Mouse (Mus musculus) embryonic facial prominence, embryonic 14.5 days (tissue): ENCODE measurements around the gene Recql. TPM values are rescaled to one million over a fixed set of nuclear protein-coding genes. Genes with fewer than 3 reads are reported as not detected.
A peak's percentile ranks its signal among the peaks of the same experiment; 100 is the strongest.

Experiments used
- ATAC-seq: fragments of 200-750 bp; cut with Nextera tagmentation; 2 replicates; pipeline ENCODE4 v1.8.0; 2017; ENCODE audit warnings: low read depth, moderate number of reproducible peaks, moderate TSS enrichment
- DNase-seq: peaks from one replicate; pipeline ENCODE4 v3.0.0-alpha.2; 2015; ENCODE audit warnings: low spot score
- H3K27ac ChIP-seq: fragments of 300-500 bp; sonication (generic); replicated peaks from 2 replicates; pipeline ENCODE4 v1.5.1; 2014; ENCODE audit warnings: low read depth, mild to moderate bottlenecking, low read length, moderate library complexity
- H3K27me3 ChIP-seq: fragments of 300-500 bp; sonication (generic); replicated peaks from 2 replicates; pipeline ENCODE4 v1.6.1; 2014; ENCODE audit warnings: low read length; ENCODE audit not compliant: control insufficient read depth, insufficient read depth
- H3K36me3 ChIP-seq: fragments of 300-500 bp; sonication (generic); 2 replicates; pipeline ENCODE4 v1.6.1; 2014; ENCODE audit warnings: low read length, mixed read lengths; ENCODE audit not compliant: control insufficient read depth, insufficient read depth
- H3K4me1 ChIP-seq: fragments of 300-500 bp; sonication (generic); 2 replicates; pipeline ENCODE4 v1.6.1; 2014; ENCODE audit warnings: antibody characterized with exemption, low read length; ENCODE audit not compliant: control insufficient read depth, insufficient read depth
- H3K4me2 ChIP-seq: fragments of 300-500 bp; sonication (generic); 2 replicates; pipeline ENCODE4 v1.6.1; 2014; ENCODE audit warnings: low read depth, mild to moderate bottlenecking, low read length, moderate library complexity, mixed read lengths
- H3K4me3 ChIP-seq: fragments of 300-500 bp; sonication (generic); 2 replicates; pipeline ENCODE4 v1.5.1; 2014; ENCODE audit warnings: low read depth, mild to moderate bottlenecking, low read length
- H3K9ac ChIP-seq: fragments of 300-500 bp; sonication (generic); 2 replicates; pipeline ENCODE4 v1.6.1; 2014; ENCODE audit warnings: low read depth, mild to moderate bottlenecking, low read length, moderate library complexity, mixed read lengths
- H3K9me3 ChIP-seq: fragments of 300-500 bp; sonication (generic); 2 replicates; pipeline ENCODE4 v1.6.1; 2016; ENCODE audit warnings: low read length; ENCODE audit not compliant: control insufficient read depth
- WGBS: fragments of 180-500 bp; shearing (Covaris S2); extraction: QIAGEN DNeasy Blood & Tissue Kit; methylation state at CpG from one replicate; pipeline ENCODE4 v1.1.7; 2014; 5-methylcytosine and 5-hydroxymethylcytosine counted together
- polyA plus RNA-seq: library from polyadenylated mRNA; unstranded; fragments of >200 nt; fragmentation: Nextera tagmentation; extraction: Ambion mirVana; gene quantifications from 2 replicates; pipeline ENCODE4 v1.2.1, GENCODE M21; 2014

Recql gene
- polyA plus RNA-seq, 1 experiment from 2014 or later = 22.9 TPM

- Histone ChIP-seq H3K27ac (no peak overlapping the region), H3K27me3 (no peaks in the 10 kb centered on the region), H3K9me3 (no peaks in the 10 kb centered on the region), H3K4me2 (no peak overlapping the region), H3K4me3 (no peak overlapping the region), H3K9ac (no peak overlapping the region), H3K36me3 (peaks cover 22% of the 10 kb centered on the region), H3K4me1 (no peaks in the 10 kb centered on the region)
- 84% methylated on average over 8 of the region's 8 CpGs for WGBS
- ATAC-seq (no peak), DNase-seq (no peak)
These were observed 8.1 kb downstream of the Recql start for GRCm38 (mm10) chr6:142378576-142379330.

- no peak overlapping the region for H3K4me2 ChIP-seq
- H3K9ac ChIP-seq = no peak overlapping the region
- no peaks in the 10 kb centered on the region for H3K27me3 ChIP-seq
- H3K4me3 ChIP-seq = no peak overlapping the region
- DNase-seq (no peak), ATAC-seq (no peak)
- peaks cover 34% of the 10 kb centered on the region for H3K36me3 ChIP-seq
- H3K4me1 ChIP-seq = no peaks in the 10 kb centered on the region
- no peak overlapping the region for H3K27ac ChIP-seq
- no peaks in the 10 kb centered on the region for H3K9me3 ChIP-seq
- 50% methylated on average over 1 of the region's 1 CpGs for WGBS
These were observed 9.8 kb downstream of the Recql start for GRCm38 (mm10) chr6:142377081-142377480.

- 87% methylated on average over 3 of the region's 3 CpGs for WGBS
- no peaks in the 10 kb centered on the region for H3K4me1 ChIP-seq
- H3K36me3 ChIP-seq = peaks cover 55% of the 10 kb centered on the region
- H3K27me3 ChIP-seq = no peaks in the 10 kb centered on the region
- no peak overlapping the region for H3K9ac ChIP-seq
- H3K4me3 ChIP-seq = no peak overlapping the region
- no peaks in the 10 kb centered on the region for H3K9me3 ChIP-seq
- H3K27ac ChIP-seq = no peak overlapping the region
- no peak for ATAC-seq
- H3K4me2 ChIP-seq = no peak overlapping the region
- no peak for DNase-seq
These were observed 17.3 kb downstream of the Recql start for GRCm38 (mm10) chr6:142369568-142369967.

- no peaks in the 10 kb centered on the region for H3K9me3 ChIP-seq
- peaks cover 55% of the 10 kb centered on the region for H3K36me3 ChIP-seq
- no peak overlapping the region for H3K4me3 ChIP-seq
These were observed 19.3 kb downstream of the Recql start for GRCm38 (mm10) chr6:142367565-142367964.

GRCm38 (mm10) chr6:142366473-142367018, 20.3 kb downstream of the Recql start:
- peaks cover 57% of the 10 kb centered on the region for H3K36me3 ChIP-seq
- no peak overlapping the region for H3K4me2 ChIP-seq
- ATAC-seq = no peak
- DNase-seq = no peak
- WGBS = 91% methylated on average over 10 of the region's 10 CpGs
- H3K27ac ChIP-seq = no peak overlapping the region
- H3K9ac ChIP-seq = no peak overlapping the region
- no peaks in the 10 kb centered on the region for H3K27me3 ChIP-seq
- no peak overlapping the region for H3K4me3 ChIP-seq
- no peaks in the 10 kb centered on the region for H3K9me3 ChIP-seq
- H3K4me1 ChIP-seq = no peaks in the 10 kb centered on the region

More at GRCm38 (mm10) chr6:142367565-142367964, 19.3 kb downstream of the Recql start:
- ATAC-seq (no peak), DNase-seq (no peak)
- no peak overlapping the region for H3K9ac ChIP-seq
- no peaks in the 10 kb centered on the region for H3K27me3 ChIP-seq
- H3K27ac ChIP-seq = no peak overlapping the region
- no peak overlapping the region for H3K4me2 ChIP-seq
- 79% methylated on average over 3 of the region's 3 CpGs for WGBS
- no peaks in the 10 kb centered on the region for H3K4me1 ChIP-seq

- Histone ChIP-seq H3K9me3 (no peaks in the 10 kb centered on the region), H3K9ac (no peak overlapping the region), H3K4me1 (no peaks in the 10 kb centered on the region), H3K27me3 (no peaks in the 10 kb centered on the region), H3K27ac (no peak overlapping the region), H3K4me3 (no peak overlapping the region), H3K4me2 (no peak overlapping the region), H3K36me3 (peaks cover 58% of the 10 kb centered on the region)
- WGBS = 78% methylated on average over 8 of the region's 8 CpGs
- ATAC-seq (no peak), DNase-seq (peak; percentile 11)
These were observed 21.0 kb downstream of the Recql start for GRCm38 (mm10) chr6:142365742-142366472.

GRCm38 (mm10) chr6:142363019-142363576, 23.8 kb downstream of the Recql start:
- Histone ChIP-seq H3K36me3 (peaks cover 78% of the 10 kb centered on the region), H3K27me3 (no peaks in the 10 kb centered on the region), H3K4me3 (no peak overlapping the region), H3K27ac (no peak overlapping the region), H3K9me3 (no peaks in the 10 kb centered on the region), H3K4me2 (no peak overlapping the region), H3K9ac (no peak overlapping the region), H3K4me1 (no peaks in the 10 kb centered on the region)
- WGBS = 64% methylated on average over 9 of the region's 9 CpGs
- peak; percentile 50; the same call in 1 of the 2 replicates for ATAC-seq
- DNase-seq = peak; percentile 39

GRCm38 (mm10) chr6:142362036-142362435, 24.9 kb downstream of the Recql start:
- Histone ChIP-seq H3K4me2 (no peak overlapping the region), H3K27ac (no peak overlapping the region), H3K36me3 (peaks cover 70% of the 10 kb centered on the region), H3K9me3 (no peaks in the 10 kb centered on the region), H3K4me1 (no peaks in the 10 kb centered on the region), H3K4me3 (no peak overlapping the region), H3K27me3 (no peaks in the 10 kb centered on the region), H3K9ac (no peak overlapping the region)
- ATAC-seq (no peak), DNase-seq (no peak)
- 94% methylated on average over 6 of the region's 6 CpGs for WGBS
